Mouse (Mus musculus): ENCODE measurements around the gene Pmpca.
A peak's percentile ranks its signal among the peaks of the same experiment; 100 is the strongest.

The Pmpca gene

DNA sequence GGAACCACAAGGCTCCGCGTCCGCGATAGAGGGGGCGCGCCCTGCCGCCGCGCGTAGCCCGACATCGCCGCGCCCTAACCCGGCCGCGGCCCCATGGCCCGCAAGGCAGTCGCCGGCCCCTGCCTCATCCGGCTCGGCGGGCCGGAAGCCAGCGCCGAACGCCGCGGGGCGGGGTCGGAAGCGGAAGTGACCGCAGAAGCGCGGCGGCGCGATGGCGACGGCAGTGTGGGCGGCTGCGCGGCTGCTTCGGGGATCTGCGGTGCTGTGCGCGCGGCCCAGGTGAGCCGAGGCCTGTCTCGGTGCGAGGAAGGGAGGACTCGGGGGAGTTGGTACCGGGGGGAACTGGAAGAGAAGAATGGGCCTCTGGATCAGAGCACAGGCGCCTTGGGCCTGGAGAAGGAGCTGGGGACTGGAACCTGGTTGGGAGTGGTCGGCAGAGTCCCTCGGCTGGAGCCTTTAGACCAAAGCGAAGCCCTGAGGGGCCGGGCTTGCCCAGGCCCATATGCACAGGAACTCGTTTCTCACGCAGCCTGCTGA lies at the start of gene Pmpca, which contains the start of gene Entr1:
Pmpca (plus strand) TSS at position 186 of the 537 bp plus-strand sequence.
Entr1 (minus strand) TSS at position 163 of the 537 bp plus-strand sequence.
- peak; percentile 68 for DNase-seq (ENCODE audit: low read depth)

DNA sequence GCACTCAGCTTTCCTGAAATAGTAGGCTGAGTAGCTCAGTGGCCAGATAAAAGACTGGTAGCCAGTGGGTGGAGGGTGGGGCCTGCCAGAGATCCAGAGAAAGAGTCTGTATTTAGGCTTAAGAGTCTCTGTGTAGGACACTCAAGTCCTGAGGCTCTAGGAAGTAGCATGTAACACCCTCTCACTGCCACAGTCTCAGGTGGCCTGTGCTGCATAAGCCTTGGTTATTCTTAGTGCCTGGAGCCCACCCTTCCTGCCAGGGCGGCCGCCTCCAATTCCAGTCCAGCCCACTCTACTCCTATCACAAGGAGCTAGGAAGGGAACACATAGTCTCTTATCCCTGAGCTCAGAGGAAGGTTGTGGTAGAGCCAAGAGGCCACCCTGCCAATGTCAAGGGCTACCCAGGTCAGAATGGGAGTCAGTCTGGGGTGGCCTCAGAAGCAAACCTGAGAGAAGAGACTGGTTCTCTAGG lies 47.6 kb upstream of the Pmpca start:
- no peak for DNase-seq (ENCODE audit: low read depth)

GRCm38 (mm10) chr2:26342044-26342443 lies 47.1 kb upstream of the Pmpca start:
- DNase-seq (ENCODE audit: low read depth), result no peak

GRCm38 (mm10) chr2:26342609-26343490 lies 46.3 kb upstream of the Pmpca start:
- no peak for DNase-seq (ENCODE audit: low read depth)

DNA sequence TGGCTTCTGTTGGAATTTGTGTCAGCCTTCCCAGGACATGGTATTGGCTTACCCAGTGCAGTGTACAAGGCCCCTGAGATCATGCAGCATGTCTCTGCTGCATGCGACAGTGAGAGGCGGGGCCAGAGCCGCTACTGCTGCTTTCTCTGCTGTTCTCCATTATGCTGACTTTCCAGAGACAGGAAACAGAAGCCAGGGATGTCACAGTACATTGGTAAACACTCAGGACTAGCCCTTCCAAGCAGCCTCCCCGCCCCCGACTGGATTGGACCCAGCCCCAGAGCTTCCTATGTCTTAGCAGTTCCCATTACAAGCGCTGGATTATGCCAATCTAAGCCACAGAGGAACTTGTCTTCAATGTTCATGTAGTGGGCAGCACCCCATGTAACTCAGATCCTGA lies 40.9 kb upstream of the Pmpca start:
- DNase-seq (ENCODE audit: low read depth), result no peak

- peak; percentile 83 for DNase-seq (ENCODE audit: low read depth)
Measured at GRCm38 (mm10) chr2:26351358-26352290, 37.5 kb upstream of the Pmpca start, which contains the start of gene Dnlz. TSS of gene Dnlz (minus strand) at chr2:26352110.

GRCm38 (mm10) chr2:26352291-26352910 lies 36.7 kb upstream of the Pmpca start:
- no peak for DNase-seq (ENCODE audit: low read depth)

DNA sequence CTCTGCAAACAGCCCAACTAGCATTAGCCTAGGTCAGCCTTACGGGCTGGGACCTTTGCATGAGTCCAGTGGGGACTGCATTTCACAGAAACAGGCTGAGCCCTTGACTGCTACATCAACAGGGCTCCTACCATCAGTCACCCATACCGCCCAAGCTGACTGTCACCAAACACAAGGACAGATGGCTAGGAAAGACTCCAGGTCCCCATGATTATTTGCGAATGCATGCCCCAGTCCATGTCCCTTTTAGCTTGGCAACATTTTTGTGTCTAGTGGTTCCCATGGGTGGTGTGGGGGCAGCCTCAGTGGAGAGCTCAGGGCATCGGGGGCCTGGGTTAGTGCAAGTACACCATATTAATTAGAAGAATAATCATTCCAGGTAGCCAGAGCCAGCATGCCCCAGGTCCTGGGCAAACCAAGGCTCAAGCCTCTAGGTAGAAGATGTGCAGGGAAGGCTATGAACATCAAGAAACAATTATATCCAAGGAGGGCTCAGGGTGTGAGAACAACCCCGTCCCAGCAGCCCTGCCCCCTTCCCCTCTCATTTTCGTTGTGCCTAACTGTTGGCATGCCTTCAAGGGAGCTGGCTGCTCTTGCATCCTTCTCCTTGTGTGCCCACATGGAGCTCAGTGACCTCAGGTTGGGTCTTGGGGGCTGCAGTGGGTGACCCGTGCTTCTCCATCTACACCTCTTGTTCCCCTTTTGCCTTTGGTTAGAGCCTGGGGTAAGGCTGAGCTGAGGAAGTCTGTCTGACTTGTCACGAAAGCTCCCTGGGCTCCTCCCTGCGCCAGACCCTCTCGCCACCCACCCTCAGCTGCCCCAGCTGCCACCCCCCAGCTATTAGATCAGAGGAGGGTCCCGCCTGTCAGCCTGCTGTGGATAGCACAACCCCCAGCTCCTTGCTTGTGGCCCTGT lies 35.8 kb upstream of the Pmpca start:
- no peak for DNase-seq (ENCODE audit: low read depth)

GRCm38 (mm10) chr2:26354401-26354800 lies 34.7 kb upstream of the Pmpca start:
- DNase-seq (ENCODE audit: low read depth), result no peak

DNA sequence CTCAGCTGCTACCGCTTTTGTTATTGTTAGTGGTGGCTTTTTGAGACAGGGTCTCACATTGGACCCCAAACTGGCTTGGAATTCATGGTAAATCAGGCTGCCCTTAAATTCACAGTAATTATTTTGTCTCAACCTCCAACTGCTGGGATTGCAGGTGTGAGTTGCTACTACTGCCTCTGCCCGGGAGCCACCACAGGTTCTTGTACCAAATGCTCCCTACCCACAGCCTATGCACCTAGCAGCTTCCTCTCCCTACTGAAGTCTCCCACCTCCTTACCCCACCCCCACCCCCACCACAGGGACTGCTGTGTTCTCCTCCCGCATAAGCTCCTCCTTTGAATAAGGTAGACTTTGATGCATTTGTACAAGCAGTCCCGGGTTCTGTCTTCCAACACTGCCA lies 32.9 kb upstream of the Pmpca start:
- DNase-seq (ENCODE audit: low read depth), result no peak

GRCm38 (mm10) chr2:26356678-26357077 lies 32.5 kb upstream of the Pmpca start:
- no peak for DNase-seq (ENCODE audit: low read depth)

GRCm38 (mm10) chr2:26357484-26357883 lies 31.7 kb upstream of the Pmpca start:
- DNase-seq (ENCODE audit: low read depth), result no peak

- no peak for DNase-seq (ENCODE audit: low read depth)
Measured at GRCm38 (mm10) chr2:26358667-26359320, 30.3 kb upstream of the Pmpca start.

GRCm38 (mm10) chr2:26359983-26360382 lies 29.2 kb upstream of the Pmpca start:
- no peak for DNase-seq (ENCODE audit: low read depth)

DNA sequence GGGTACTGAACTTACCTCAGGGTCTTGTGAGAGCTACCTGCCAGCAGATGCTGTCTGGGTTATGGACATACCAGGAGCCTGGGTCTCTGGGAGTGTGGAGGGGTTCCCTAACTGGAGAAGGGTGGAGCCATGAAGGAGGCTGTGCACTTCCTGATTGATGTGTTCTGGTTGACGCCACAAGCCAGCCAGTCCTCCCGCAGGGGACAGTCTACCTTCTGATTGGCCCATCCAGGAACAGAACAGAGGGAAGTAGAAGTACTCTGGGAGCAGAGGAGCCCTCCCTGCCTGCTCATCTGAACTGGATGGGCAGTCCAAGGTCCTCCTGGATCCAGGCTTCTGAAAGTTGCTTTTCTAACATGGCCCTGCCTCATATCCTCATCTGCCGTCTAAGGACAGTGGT lies 28.4 kb upstream of the Pmpca start, which contains the start of gene Card9:
Card9 (minus strand) TSS at position 147 of the 400 bp plus-strand sequence.
- DNase-seq (ENCODE audit: low read depth), result no peak

DNA sequence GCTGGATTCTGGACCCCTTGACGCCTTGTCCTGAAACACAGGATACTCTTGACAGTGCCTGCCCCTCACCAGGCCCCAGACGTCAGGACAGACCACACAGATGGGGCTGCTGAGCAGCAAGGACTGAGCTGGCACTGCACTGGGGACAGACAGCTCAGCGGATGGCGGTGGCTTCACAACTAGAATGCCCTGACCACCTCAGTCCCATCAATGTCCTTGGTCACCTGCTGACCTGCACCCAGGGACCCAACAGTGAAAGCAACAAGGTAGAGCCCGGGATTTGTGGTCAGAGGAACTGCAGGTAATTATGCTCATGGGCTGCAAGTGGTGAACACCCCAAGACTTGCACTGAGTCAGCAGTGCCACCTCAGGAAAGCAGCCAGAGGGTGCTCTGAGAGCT lies 26.1 kb upstream of the Pmpca start:
- no peak for DNase-seq (ENCODE audit: low read depth)

- no peak for DNase-seq (ENCODE audit: low read depth)
Measured at GRCm38 (mm10) chr2:26363481-26363880, 25.7 kb upstream of the Pmpca start.

- no peak for DNase-seq (ENCODE audit: low read depth)
Measured at GRCm38 (mm10) chr2:26364738-26365465, 24.2 kb upstream of the Pmpca start.

GRCm38 (mm10) chr2:26367911-26368310 lies 21.2 kb upstream of the Pmpca start:
- DNase-seq (ENCODE audit: low read depth), result no peak

Data from c-Kit-positive CD71-positive TER-119-negative erythroid progenitor cells, embryonic 14.5 days (primary cell).